Comparison of ENCODE assay signal across 10 mouse cellular contexts in the genomic region with DNA sequence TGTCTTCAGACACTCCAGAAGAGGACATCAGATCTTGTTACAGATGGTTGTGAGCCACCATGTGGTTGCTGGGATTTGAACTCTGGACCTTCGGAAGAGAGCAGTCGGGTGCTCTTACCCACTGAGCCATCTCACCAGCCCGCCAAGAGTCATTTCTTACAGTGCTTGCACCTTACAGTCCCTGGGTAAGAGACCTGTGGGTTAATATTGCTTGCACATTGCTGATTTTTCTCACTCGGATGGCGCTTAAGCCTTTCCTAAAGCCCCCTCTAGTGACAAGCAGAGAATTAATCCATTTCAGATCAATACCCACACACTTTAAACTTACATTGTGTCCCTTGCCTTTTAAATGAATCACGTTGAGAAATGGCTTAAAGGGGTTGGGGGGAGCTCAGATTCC. TPM values are rescaled to one million over a fixed set of nuclear protein-coding genes. Genes with fewer than 3 reads are reported as not detected.
DNase-seq lines count a peak whose midpoint lies in the region; ATAC-seq and TF ChIP-seq lines count a peak whose summit lies in the region.
"Not testable (repeated sequence)": the region's sequence is repeated elsewhere in the genome, so short reads cannot be mapped to it uniquely, and the experiment has no call there.
"Had no signal": no experiment of that assay in that cellular context is flagged by ENCODE, and none has a peak within 500 bp of the region (broad histone marks: within the 10 kb centered on the region; RNA-seq: fewer than 3 reads in every experiment).

No protein-coding gene starts in this region.

- WGBS in forebrain, embryonic 15.5 days: 31% methylated on average over 6 of the region's 6 CpGs
- WGBS in hindbrain, embryonic 15.5 days: 32% methylated on average over 6 of the region's 6 CpGs
- WGBS in limb, embryonic 14.5 days: 39% methylated on average over 6 of the region's 6 CpGs
- WGBS in midbrain, embryonic 16.5 days: 35% methylated on average over 6 of the region's 6 CpGs
- WGBS in stomach, postnatal 0 days: 41% methylated on average over 6 of the region's 6 CpGs

- not testable (repeated sequence) for H3K4me1 ChIP-seq in forebrain, embryonic 15.5 days; hindbrain, embryonic 15.5 days (replicated peaks); limb, embryonic 14.5 days (ENCODE audit: control insufficient read depth, insufficient read depth, low read length); midbrain, embryonic 16.5 days (ENCODE audit: control insufficient read depth, insufficient read depth, low read length); stomach, postnatal 0 days (replicated peaks; ENCODE audit: control insufficient read depth, insufficient read depth)

- H3K9me3 ChIP-seq in forebrain, embryonic 15.5 days; hindbrain, embryonic 15.5 days; limb, embryonic 14.5 days (ENCODE audit: control insufficient read depth, low read length); midbrain, embryonic 16.5 days (replicated peaks; ENCODE audit: control insufficient read depth, low read length, poor library complexity, severe bottlenecking); stomach, postnatal 0 days (ENCODE audit: control insufficient read depth, low read length): not testable (repeated sequence)

- not testable (repeated sequence) for H3K4me3 ChIP-seq in forebrain, embryonic 15.5 days; hindbrain, embryonic 15.5 days; limb, embryonic 14.5 days (replicated peaks; ENCODE audit: low read length); midbrain, embryonic 16.5 days (ENCODE audit: low read depth, low read length); stomach, postnatal 0 days (ENCODE audit: low read depth, low read length)

- not testable (repeated sequence) for H3K9ac ChIP-seq in forebrain, embryonic 15.5 days (replicated peaks); hindbrain, embryonic 15.5 days; limb, embryonic 14.5 days (ENCODE audit: low read depth, low read length, severe bottlenecking); midbrain, embryonic 16.5 days (ENCODE audit: low read depth, low read length); stomach, postnatal 0 days (ENCODE audit: low read length)

- not testable (repeated sequence) for TF ChIP-seq POLR2A in limb, embryonic 14.5 days (IDR thresholded peaks at IDR 0.05; ENCODE audit: borderline replicate concordance, extremely low read depth, insufficient read depth, insufficient read length)

- H3K27ac ChIP-seq in forebrain, embryonic 15.5 days (replicated peaks); hindbrain, embryonic 15.5 days (replicated peaks); limb, embryonic 14.5 days (replicated peaks; ENCODE audit: low read depth, low read length); midbrain, embryonic 16.5 days (ENCODE audit: low read length); stomach, postnatal 0 days (replicated peaks): not testable (repeated sequence)

- not testable (repeated sequence) for TF ChIP-seq EP300 in stomach, postnatal 0 days (optimal IDR thresholded peaks at IDR 0.05)

- not testable (repeated sequence) for H3K4me2 ChIP-seq in forebrain, embryonic 15.5 days (replicated peaks); hindbrain, embryonic 15.5 days; limb, embryonic 14.5 days (replicated peaks; ENCODE audit: low read depth, low read length, severe bottlenecking); midbrain, embryonic 16.5 days (ENCODE audit: low read length); stomach, postnatal 0 days (replicated peaks; ENCODE audit: low read depth)

- H3K27me3 ChIP-seq in forebrain, embryonic 15.5 days; hindbrain, embryonic 15.5 days; limb, embryonic 14.5 days (ENCODE audit: control insufficient read depth, insufficient read depth, low read length); midbrain, embryonic 16.5 days (ENCODE audit: control insufficient read depth, insufficient read depth, low read depth, low read length); stomach, postnatal 0 days (ENCODE audit: control insufficient read depth, insufficient read depth, low read length): not testable (repeated sequence)

- not testable (repeated sequence) for H3K36me3 ChIP-seq in forebrain, embryonic 15.5 days; hindbrain, embryonic 15.5 days; limb, embryonic 14.5 days (ENCODE audit: control insufficient read depth, insufficient read depth, low read length); midbrain, embryonic 16.5 days (ENCODE audit: control insufficient read depth, insufficient read depth, low read length); stomach, postnatal 0 days (ENCODE audit: control insufficient read depth, insufficient read depth, low read length)

- peak; percentile 5 for DNase-seq in CD4-positive, CD25-positive, alpha-beta regulatory T cell, adult 2 months (ENCODE audit: low read depth, low spot score)
- peak; percentile 12 to 25 for DNase-seq in cerebellum, adult 18-20 months
- peak; percentile 33 for DNase-seq in embryo, embryonic 10 days (ENCODE audit: low spot score)
- DNase-seq in limb, embryonic 14.5 days (ENCODE audit: low spot score): peak; percentile 18
- DNase-seq in stomach, postnatal 0 days (ENCODE audit: low spot score): not testable (repeated sequence)

- peak; percentile 74; the same call in 1 of the 2 replicates for ATAC-seq in forebrain, embryonic 15.5 days (replicated peaks)
- ATAC-seq in hindbrain, embryonic 15.5 days (ENCODE audit: low FRiP score, low read depth): 0 out of 2 replicates have a peak, but pooled peaks have one; percentile 65
- not testable (repeated sequence) for ATAC-seq in limb, embryonic 14.5 days (ENCODE audit: low FRiP score, low read depth); stomach, postnatal 0 days (ENCODE audit: low FRiP score, low TSS enrichment)
- peak; percentile 60; the same call in 1 of the 2 replicates for ATAC-seq in midbrain, embryonic 16.5 days

- peak; percentile 39 for TF ChIP-seq CTCF in stomach, postnatal 0 days (IDR thresholded peaks at IDR 0.05; ENCODE audit: low read depth)

RNA-seq across cellular contexts. Expression of a gene that starts 7.0 kb away (rescaled TPM):
- polyA plus RNA-seq in forebrain, embryonic 15.5 days (2015; fragmentation: Nextera tagmentation; extraction: Ambion mirVana): 27.7 and 29.5 TPM in 2 replicates
- polyA plus RNA-seq in hindbrain, embryonic 15.5 days (2015; fragmentation: Nextera tagmentation; extraction: Ambion mirVana): 30.6 and 32.3 TPM in 2 replicates
- polyA plus RNA-seq in limb, embryonic 14.5 days (2012; rRNA removed): 7.7 and 8.4 TPM in 2 replicates
- 12.5 and 15.3 TPM in 2 replicates for polyA plus RNA-seq in limb, embryonic 14.5 days (2014; fragmentation: Nextera tagmentation; extraction: Ambion mirVana)
- 35.7 and 37.7 TPM in 2 replicates for polyA plus RNA-seq in midbrain, embryonic 16.5 days (2015; fragmentation: Nextera tagmentation; extraction: Ambion mirVana)
- polyA plus RNA-seq in stomach, postnatal 0 days (2015; fragmentation: Nextera tagmentation; extraction: Ambion mirVana): 4.4 and 5.3 TPM in 2 replicates

RNA-seq across cellular contexts. Expression of a gene that starts 42.8 kb away (rescaled TPM):
- polyA plus RNA-seq in forebrain, embryonic 15.5 days (2015; fragmentation: Nextera tagmentation; extraction: Ambion mirVana): 51.7 and 52.1 TPM in 2 replicates
- 34.8 and 37.2 TPM in 2 replicates for polyA plus RNA-seq in hindbrain, embryonic 15.5 days (2015; fragmentation: Nextera tagmentation; extraction: Ambion mirVana)
- polyA plus RNA-seq in limb, embryonic 14.5 days (2012; rRNA removed): 0.08 and 0.14 TPM in 2 replicates
- polyA plus RNA-seq in limb, embryonic 14.5 days (2014; fragmentation: Nextera tagmentation; extraction: Ambion mirVana): 0.11 TPM in 1 of 2 replicates, not detected in the other
- 40.7 and 50.0 TPM in 2 replicates for polyA plus RNA-seq in midbrain, embryonic 16.5 days (2015; fragmentation: Nextera tagmentation; extraction: Ambion mirVana)
- polyA plus RNA-seq in stomach, postnatal 0 days (2015; fragmentation: Nextera tagmentation; extraction: Ambion mirVana): 3.0 and 3.9 TPM in 2 replicates
- polyA plus RNA-seq: adrenal gland, adult 2 months; liver, embryonic 16.5 days had no signal
